Mouse (Mus musculus) intestine, postnatal 0 days (tissue): ENCODE measurements around the gene Nav3. TPM values are rescaled to one million over a fixed set of nuclear protein-coding genes. Genes with fewer than 3 reads are reported as not detected.

Experiments used
- ATAC-seq: fragments of 200-750 bp; cut with Nextera tagmentation; 2 replicates; pipeline ENCODE4 v1.8.0; 2017; ENCODE audit warnings: mild to moderate bottlenecking, moderate TSS enrichment, moderate library complexity
- H3K27ac ChIP-seq: fragments of 300-500 bp; sonication (generic); 2 replicates; pipeline ENCODE4 v1.5.1; 2014; ENCODE audit warnings: mild to moderate bottlenecking, low read depth, low read length, moderate library complexity
- H3K27me3 ChIP-seq: fragments of 300-500 bp; sonication (generic); replicated peaks from 2 replicates; pipeline ENCODE4 v1.6.1; 2014; ENCODE audit warnings: low read length, mixed read lengths; ENCODE audit not compliant: control insufficient read depth, insufficient read depth
- H3K36me3 ChIP-seq: fragments of 300-500 bp; sonication (generic); 2 replicates; pipeline ENCODE4 v1.6.1; 2014; ENCODE audit warnings: mild to moderate bottlenecking, moderate library complexity; ENCODE audit not compliant: control insufficient read depth, insufficient read depth
- H3K4me1 ChIP-seq: fragments of 300-500 bp; sonication (generic); replicated peaks from 2 replicates; pipeline ENCODE4 v1.6.1; 2014; ENCODE audit warnings: antibody characterized with exemption, low read length, mixed read lengths; ENCODE audit not compliant: control insufficient read depth, insufficient read depth
- H3K4me2 ChIP-seq: fragments of 300-500 bp; sonication (generic); replicated peaks from 2 replicates; pipeline ENCODE4 v1.6.1; 2014; ENCODE audit warnings: low read depth, mild to moderate bottlenecking, moderate library complexity
- H3K4me3 ChIP-seq: fragments of 300-500 bp; sonication (generic); 2 replicates; pipeline ENCODE4 v1.5.1; 2014; ENCODE audit warnings: low read depth, low read length
- H3K9ac ChIP-seq: fragments of 300-500 bp; sonication (generic); 2 replicates; pipeline ENCODE4 v1.6.1; 2014; ENCODE audit warnings: mild to moderate bottlenecking, low read depth, low read length
- H3K9me3 ChIP-seq: fragments of 300-500 bp; sonication (generic); 2 replicates; pipeline ENCODE4 v1.6.1; 2016; ENCODE audit warnings: mixed run types; ENCODE audit not compliant: control insufficient read depth
- CTCF ChIP-seq: sonication (generic); IDR thresholded peaks from 2 replicates; pipeline ENCODE4 v1.5.1; 2016; ENCODE audit warnings: low read depth, mild to moderate bottlenecking, control low read depth, antibody characterized with exemption, moderate library complexity
- WGBS: fragments of 180-500 bp; shearing (Covaris S2); extraction: QIAGEN DNeasy Blood & Tissue Kit; methylation state at CpG from one replicate; pipeline ENCODE4 v1.1.7; 2014; 5-methylcytosine and 5-hydroxymethylcytosine counted together
- polyA plus RNA-seq: library from polyadenylated mRNA; unstranded; fragments of >200 nt; fragmentation: Nextera tagmentation; extraction: Ambion mirVana; gene quantifications from 2 replicates; pipeline ENCODE4 v1.2.1, GENCODE M21; 2015

Gene Nav3
- polyA plus RNA-seq, 1 experiment from 2014 or later: 0.77 TPM

GRCm38 (mm10) chr10:110112669-110113458, 343.1 kb downstream of the Nav3 start:
- Histone ChIP-seq H3K4me2 (no peak overlapping the region), H3K27me3 (no peaks in the 10 kb centered on the region), H3K36me3 (no peaks in the 10 kb centered on the region), H3K4me1 (no peaks in the 10 kb centered on the region), H3K27ac (no peak overlapping the region), H3K9me3 (no peaks in the 10 kb centered on the region), H3K4me3 (no peak overlapping the region), H3K9ac (no peak overlapping the region)
- no peak for TF ChIP-seq CTCF
- 67% methylated on average over 5 of the region's 5 CpGs for WGBS
- ATAC-seq: no peak

GRCm38 (mm10) chr10:110103255-110103654, 352.7 kb downstream of the Nav3 start:
- Histone ChIP-seq H3K36me3 (no peaks in the 10 kb centered on the region), H3K9me3 (no peaks in the 10 kb centered on the region), H3K9ac (no peak overlapping the region), H3K4me1 (no peaks in the 10 kb centered on the region), H3K27ac (no peak overlapping the region), H3K4me2 (no peak overlapping the region), H3K27me3 (no peaks in the 10 kb centered on the region), H3K4me3 (no peak overlapping the region)
- no peak for TF ChIP-seq CTCF
- ATAC-seq: no peak
- 81% methylated on average over 6 of the region's 6 CpGs for WGBS

- Histone ChIP-seq H3K27ac (no peak overlapping the region), H3K4me2 (no peak overlapping the region), H3K4me3 (no peak overlapping the region), H3K9ac (no peak overlapping the region), H3K36me3 (no peaks in the 10 kb centered on the region), H3K9me3 (no peaks in the 10 kb centered on the region), H3K27me3 (no peaks in the 10 kb centered on the region), H3K4me1 (no peaks in the 10 kb centered on the region)
- 53% methylated on average over 4 of the region's 4 CpGs for WGBS
- TF ChIP-seq CTCF: no peak
- ATAC-seq: no peak
These were observed 353.8 kb downstream of the Nav3 start for GRCm38 (mm10) chr10:110102231-110102630.

- no peak for ATAC-seq
- no peak for TF ChIP-seq CTCF
- H3K4me3 ChIP-seq: no peak overlapping the region
These were observed 361.6 kb downstream of the Nav3 start for GRCm38 (mm10) chr10:110094433-110094832.

DNA sequence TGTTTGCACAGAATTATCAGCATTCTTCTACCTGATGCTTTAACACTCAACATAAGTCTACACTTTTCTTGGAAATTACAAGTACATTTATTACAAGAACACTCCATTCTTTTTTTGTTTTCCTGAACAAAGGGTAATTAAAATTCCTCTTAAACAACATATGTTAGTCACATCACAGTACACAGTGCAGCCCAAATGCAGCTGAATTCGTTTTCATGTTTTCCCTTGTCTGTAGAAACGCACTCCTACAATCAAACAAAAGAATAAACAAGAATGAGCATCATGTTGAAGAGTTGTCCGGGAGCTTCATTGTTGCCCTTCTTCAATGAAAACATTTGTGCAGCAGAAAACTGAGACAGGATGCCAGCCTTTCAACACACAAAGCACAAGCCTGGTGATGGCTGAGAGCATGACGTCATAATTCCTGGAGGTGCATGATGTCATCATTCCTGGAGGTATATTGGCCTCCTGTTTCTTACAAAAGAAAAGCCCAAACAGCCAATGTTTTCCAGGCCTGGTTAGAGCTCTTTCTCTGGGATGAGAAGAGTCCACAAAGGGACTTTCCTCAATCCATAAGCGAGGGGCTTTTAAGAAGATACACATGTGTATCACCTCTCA, 367.5 kb downstream of the Nav3 start:
- WGBS: 76% methylated on average over 5 of the region's 5 CpGs
- ATAC-seq: no peak
- Histone ChIP-seq H3K4me2 (no peak overlapping the region), H3K27me3 (no peaks in the 10 kb centered on the region), H3K27ac (no peak overlapping the region), H3K9ac (no peak overlapping the region), H3K4me1 (no peaks in the 10 kb centered on the region), H3K36me3 (no peaks in the 10 kb centered on the region), H3K9me3 (no peaks in the 10 kb centered on the region), H3K4me3 (no peak overlapping the region)
- TF ChIP-seq CTCF: no peak

More at GRCm38 (mm10) chr10:110094433-110094832, 361.6 kb downstream of the Nav3 start:
- Histone ChIP-seq H3K9me3 (no peaks in the 10 kb centered on the region), H3K36me3 (no peaks in the 10 kb centered on the region), H3K27ac (no peak overlapping the region), H3K9ac (no peak overlapping the region), H3K4me1 (no peaks in the 10 kb centered on the region), H3K27me3 (no peaks in the 10 kb centered on the region), H3K4me2 (no peak overlapping the region)

GRCm38 (mm10) chr10:110085903-110086302, 370.1 kb downstream of the Nav3 start:
- Histone ChIP-seq H3K36me3 (no peaks in the 10 kb centered on the region), H3K27ac (no peak overlapping the region), H3K4me1 (no peaks in the 10 kb centered on the region), H3K9me3 (no peaks in the 10 kb centered on the region), H3K9ac (no peak overlapping the region), H3K4me3 (no peak overlapping the region), H3K27me3 (no peaks in the 10 kb centered on the region), H3K4me2 (no peak overlapping the region)
- 74% methylated on average over 1 of the region's 1 CpGs for WGBS
- TF ChIP-seq CTCF: 0 out of 2 replicates have a peak, but pooled peaks have one; percentile 19
- ATAC-seq: no peak
